In the genomic region with DNA sequence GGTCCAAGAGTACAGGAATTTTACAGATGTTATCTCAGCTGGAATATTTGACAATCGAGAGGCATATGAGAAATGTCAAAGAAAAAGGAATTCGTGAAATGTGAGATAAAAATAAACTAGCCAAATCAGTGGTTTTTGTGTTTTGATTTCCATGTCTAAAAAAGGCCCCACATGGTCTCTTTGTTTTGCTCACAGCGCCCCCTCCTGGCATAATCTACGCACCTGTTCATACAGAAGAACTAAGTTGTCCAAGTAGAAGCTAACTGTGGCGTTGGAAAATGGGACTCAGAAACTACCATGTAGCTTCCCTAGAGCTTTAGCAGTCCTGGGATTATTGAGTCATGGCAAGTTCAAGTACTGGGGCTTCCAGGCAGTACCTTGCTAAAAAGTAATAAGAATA, we compare ENCODE assay signal across 8 mouse cellular contexts.
DNase-seq lines count a peak whose midpoint lies in the region; ATAC-seq lines count a peak whose summit lies in the region.

No protein-coding gene starts in this region.

- intact Hi-C loops in gastrocnemius, postnatal 14 days (cut with DNase I; ENCODE audit: low total_unique reads): loop anchor here (2.0 to 10.0 kb wide), 3 partner anchors 325 to 1675 kb away; partner anchors contain the start of gene Gm11985

- ATAC-seq in activated CD4-positive, CD25-positive, alpha-beta regulatory T cell, adult 4 months: no peak

- DNase-seq in 3134 (ENCODE audit: extremely low read depth, insufficient read length, low spot score) (peak; percentile 23), 416B (ENCODE audit: low read depth) (peak; percentile 78)
- peak; percentile 14 for DNase-seq in brain, embryonic 18.5 days (ENCODE audit: low read depth, low spot score)
- peak; percentile 76 for DNase-seq in gastrocnemius, postnatal 14 days
- peak; percentile 79 to 81 for DNase-seq in layer of hippocampus, postnatal 10 days (ENCODE audit: low spot score in 2 of 2)
- peak; percentile 71 for DNase-seq in lung, postnatal 25 days (ENCODE audit: low spot score)
- peak; percentile 35 to 82 for DNase-seq in spleen, postnatal 10 days (ENCODE audit: low spot score in 2 of 2)

Comparison
In these comparisons a context has a peak if more than half of its experiments do, and no peak if none do; other contexts are left out.
1. DNase-seq: peak in every context shown above with its lines; median percentile 80 in layer of hippocampus, postnatal 10 days; 78 in 416B; 76 in gastrocnemius, postnatal 14 days; 71 in lung, postnatal 25 days; 58 in spleen, postnatal 10 days; 23 in 3134; 14 in brain, embryonic 18.5 days.